Mouse (Mus musculus) left cerebral cortex, adult 2 months (tissue): ENCODE data around the gene Flot1. TPM values are rescaled to one million over a fixed set of nuclear protein-coding genes. Genes with fewer than 3 reads are reported as not detected.

Experiments used
- DNase-seq, 2 experiments: peaks; one replicate each; pipeline ENCODE4 v3.0.0; 2021 to 2022; ENCODE audit warnings: low spot score in 2 of 2, mixed read lengths in 1 of 2; ENCODE audit errors: extremely low spot score in 1 of 2
- H3K27ac ChIP-seq: fragments of 200-600 bp; 2 replicates; pipeline ENCODE4 v1.8.1; 2022
- H3K4me3 ChIP-seq: fragments of 200-600 bp; 2 replicates; pipeline ENCODE4 v1.8.1; 2022
- CTCF ChIP-seq: fragments of 200-600 bp; IDR thresholded peaks from 2 replicates; pipeline ENCODE4 v1.8.1; 2022; ENCODE audit warnings: antibody characterized with exemption, mild to moderate bottlenecking, moderate library complexity
- intact Hi-C: fragments of 180-260 bp; cut with DNase I; formaldehyde crosslinking; loops from one replicate; pipeline ENCODE4 v1.15.1; 2025
- total RNA-seq, 2 experiments: library from RNA; stranded (reverse); gene quantifications; 2 replicates each; pipeline ENCODE4 v1.2.3; 2021

Gene Flot1
- total RNA-seq, 2 experiments from 2014 or later, result 137 to 144 TPM

DNA sequence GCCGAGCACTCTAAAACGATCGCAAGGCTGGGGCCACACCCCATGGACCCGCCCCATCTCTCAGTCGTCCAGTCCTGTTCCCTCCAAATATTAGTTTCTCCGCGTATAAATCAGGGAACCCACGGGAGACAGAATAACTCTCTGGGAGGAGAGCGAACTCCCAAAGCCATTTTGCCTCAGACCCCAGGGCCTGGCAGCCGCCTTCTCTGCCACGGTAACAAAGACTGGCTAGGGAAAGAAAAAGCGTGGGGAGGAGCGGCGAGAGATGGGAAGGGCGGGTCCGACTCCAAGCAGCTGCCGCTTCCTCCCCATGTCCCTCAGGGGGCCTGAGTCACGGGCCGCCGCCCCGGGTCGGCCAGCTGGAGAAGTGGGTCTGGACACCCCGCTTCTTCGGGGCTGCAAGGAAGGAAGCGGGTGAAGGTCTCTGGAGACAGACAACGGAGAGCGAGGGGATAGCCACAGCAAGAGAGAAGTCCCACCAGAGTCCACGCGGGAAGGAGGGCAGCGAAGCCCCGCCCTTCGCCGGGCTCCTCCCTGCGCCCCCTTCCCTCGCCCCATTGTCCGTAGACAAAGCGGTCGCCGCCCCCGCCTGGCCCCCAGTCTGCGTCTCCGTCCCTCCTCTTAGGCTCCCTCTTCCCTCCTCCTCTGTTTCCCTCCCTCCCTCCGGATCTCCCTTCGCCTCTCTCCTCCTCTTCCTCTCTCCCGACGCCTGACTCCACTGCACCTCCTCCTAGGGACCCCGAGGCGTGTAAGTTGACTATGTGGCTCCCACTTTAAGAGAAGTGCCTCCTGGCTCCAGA, 42.7 kb downstream of the Flot1 start, which contains the start of gene Ppp1r18:
Gene Ppp1r18, plus strand, starts transcription at position 113 of the 800 bp plus-strand sequence.
- peak within 1 kb of the TSS; percentile 87 for H3K27ac ChIP-seq
- intact Hi-C loops, result no loop called here
- no peak for DNase-seq
- H3K4me3 ChIP-seq, result peak within 1 kb of the TSS; percentile 71
- TF ChIP-seq CTCF, result no peak

DNA sequence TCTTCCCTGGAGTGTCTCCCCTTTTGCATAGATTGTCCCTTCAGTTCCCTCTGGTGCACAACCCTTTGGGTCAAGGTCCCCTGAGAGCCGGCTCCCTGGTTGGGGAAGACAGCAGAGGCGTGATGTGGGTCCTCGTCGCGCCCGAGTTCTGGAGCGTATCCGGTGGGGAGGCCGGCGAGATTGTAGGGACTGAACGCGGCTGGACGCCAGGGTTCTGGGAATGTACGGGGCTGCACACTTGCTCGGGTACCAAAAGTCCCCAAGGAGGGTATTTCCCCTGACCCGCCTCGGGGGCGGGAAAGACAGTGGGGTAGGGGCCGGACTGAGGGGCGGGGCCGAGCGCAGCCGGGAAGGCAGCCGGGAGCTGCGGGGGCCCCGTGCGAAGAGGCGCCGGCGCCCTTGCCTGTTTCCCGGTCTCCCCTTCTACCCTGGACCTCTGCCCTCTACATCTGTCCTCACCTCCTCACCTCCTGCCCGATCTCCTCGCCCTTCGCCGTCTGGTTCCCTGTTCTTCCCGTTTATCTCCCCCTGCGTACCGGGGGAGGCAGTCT, 43.3 kb downstream of the Flot1 start:
- intact Hi-C loops, result no loop called here
- no peak for DNase-seq
- peak overlapping the region; percentile 71 for H3K4me3 ChIP-seq
- no peak for TF ChIP-seq CTCF
- peak overlapping the region; percentile 87 for H3K27ac ChIP-seq

DNA sequence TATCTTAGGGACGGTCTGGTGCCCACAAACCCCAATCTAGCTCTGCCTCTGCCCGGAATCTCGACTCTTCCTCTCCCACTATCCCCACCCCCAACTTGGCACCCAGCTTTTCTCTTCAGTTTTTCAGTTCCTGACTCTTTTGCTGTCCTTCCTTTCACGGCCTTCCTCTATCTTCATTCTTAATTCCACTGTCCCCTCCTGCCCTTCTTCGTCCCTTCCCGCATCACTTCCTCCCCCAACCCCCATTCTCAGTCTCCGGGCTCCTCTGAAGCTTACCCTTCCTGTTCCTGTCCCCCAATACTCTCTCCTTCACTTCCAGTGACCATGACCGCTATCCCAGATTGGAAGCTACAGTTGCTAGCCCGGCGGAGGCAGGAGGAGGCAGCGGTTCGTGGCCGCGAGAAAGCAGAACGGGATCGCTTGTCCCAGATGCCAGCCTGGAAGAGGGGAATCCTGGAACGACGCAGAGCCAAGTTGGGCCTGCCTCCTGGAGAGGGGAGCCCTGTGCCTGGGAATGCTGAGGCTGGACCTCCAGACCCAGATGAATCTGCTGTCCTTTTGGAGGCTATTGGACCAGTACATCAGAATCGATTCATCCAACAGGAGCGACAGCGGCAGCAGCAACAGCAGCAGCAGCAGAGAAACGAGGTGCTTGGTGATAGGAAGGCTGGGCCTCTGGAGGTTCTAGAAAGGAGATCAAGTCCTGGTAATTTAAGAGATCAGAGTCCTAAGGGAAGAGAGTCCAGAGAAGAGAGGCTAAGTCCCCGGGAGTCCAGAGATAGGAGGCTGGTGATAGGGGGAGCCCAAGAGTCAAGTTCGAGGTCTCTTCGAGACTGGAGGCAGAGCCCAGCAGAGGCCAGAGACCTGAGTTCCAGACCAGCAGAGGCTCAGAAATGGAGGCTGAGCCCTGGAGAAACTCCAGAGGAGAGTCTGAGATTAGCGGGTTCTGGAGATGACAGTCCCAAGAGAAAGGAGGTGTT, 44.2 kb downstream of the Flot1 start:
- no peak for DNase-seq
- peak overlapping the region; percentile 87 for H3K27ac ChIP-seq

DNA sequence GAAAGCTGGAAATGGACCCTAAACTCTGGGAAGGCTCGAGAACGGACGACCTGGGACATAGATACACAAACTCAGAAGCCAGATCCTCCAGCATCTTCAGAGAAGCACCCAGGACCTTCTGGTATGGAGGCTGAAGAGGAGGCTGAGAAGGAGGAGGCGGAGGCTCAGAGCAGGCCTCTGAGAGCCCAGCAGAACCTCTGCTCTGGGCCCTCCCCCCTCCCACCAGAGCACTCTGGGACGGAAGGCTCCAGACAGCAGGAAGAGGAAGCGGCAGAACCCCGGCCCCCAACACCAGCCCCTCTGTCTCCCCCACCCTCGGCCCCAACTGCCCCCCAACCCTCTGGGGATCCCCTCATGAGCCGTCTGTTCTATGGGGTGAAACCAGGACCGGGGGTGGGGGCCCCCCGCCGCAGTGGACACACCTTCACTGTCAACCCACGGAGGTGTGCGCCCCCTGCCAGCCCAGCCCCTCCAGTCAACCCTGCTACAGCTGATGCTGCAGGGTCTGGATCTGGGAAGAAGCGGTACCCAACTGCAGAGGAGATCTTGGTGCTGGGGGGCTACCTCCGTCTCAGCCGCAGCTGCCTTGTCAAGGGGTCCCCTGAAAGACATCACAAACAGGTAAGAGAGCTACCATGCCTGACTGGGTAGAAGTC, 45.3 kb downstream of the Flot1 start:
- H3K27ac ChIP-seq, result peak overlapping the region; percentile 76
- intact Hi-C loops, result no loop called here
- TF ChIP-seq CTCF, result no peak

More for the DNA sequence above, 44.2 kb downstream of the Flot1 start:
- intact Hi-C loops, result no loop called here
- peak overlapping the region; percentile 71 for H3K4me3 ChIP-seq
- peak; percentile 31 for TF ChIP-seq CTCF

DNA sequence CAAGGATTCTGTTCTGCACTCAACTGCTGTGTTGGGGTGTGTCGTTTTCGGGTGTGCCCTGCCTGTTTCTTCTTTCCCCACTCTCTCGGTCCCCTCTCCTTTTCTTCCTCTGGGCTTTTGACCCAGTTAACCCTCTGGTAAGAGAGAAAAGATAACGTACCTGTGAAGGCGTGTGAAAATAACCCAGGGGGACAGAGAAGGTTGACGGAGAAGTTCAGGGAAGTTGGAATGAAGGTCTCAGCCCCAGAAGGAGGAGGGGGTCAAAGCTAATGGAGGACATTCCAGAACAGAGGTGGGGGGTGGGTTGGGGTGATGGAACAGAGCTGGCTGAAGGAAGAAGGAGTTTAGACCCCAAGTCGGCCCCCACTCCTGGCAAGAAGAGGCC, 45.9 kb downstream of the Flot1 start:
- no peak for DNase-seq
- peak overlapping the region; percentile 71 for H3K4me3 ChIP-seq
- intact Hi-C loops, result no loop called here
- TF ChIP-seq CTCF, result no peak
- H3K27ac ChIP-seq, result peak overlapping the region; percentile 76

More for the DNA sequence above, 45.3 kb downstream of the Flot1 start:
- peak overlapping the region; percentile 71 for H3K4me3 ChIP-seq
- no peak for DNase-seq

DNA sequence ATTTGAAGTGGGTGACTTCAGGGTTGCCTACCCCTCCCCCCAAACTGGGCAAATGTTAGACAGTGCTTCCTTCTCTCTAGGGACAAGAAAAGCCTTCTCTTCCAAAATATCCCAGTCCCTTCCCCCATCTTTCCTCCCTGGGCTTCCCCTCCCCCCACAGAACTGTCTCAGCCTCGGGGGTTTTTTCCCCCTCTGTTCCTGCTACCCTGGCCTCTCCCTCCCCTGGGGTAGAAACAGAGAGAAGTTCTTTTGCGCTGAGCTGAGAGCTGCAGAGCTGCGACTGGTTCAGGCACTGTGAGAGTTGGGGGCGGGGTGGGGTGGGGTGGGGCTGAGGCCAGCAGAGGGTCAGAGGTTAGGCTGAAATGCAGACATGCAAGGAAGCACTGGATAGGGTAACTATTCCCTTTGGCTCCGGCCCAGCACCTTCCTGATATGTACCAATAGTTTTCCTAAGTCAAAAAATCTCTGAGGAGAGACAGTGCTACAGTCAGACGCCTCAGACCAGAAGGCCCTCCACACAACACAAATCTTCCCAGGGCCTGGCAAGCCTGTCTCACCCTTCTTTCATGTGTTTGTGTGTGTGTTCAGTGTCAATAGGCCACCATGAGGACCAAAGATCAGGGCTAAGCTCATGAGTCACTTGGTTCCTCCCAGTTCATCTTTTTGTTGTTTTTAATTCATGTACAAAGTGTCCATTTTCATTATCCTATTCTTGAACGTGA, 46.5 kb downstream of the Flot1 start:
- H3K4me3 ChIP-seq, result peak overlapping the region; percentile 71
- TF ChIP-seq CTCF, result no peak
- DNase-seq, result no peak
- intact Hi-C loops, result no loop called here
- H3K27ac ChIP-seq, result peak overlapping the region; percentile 76

DNA sequence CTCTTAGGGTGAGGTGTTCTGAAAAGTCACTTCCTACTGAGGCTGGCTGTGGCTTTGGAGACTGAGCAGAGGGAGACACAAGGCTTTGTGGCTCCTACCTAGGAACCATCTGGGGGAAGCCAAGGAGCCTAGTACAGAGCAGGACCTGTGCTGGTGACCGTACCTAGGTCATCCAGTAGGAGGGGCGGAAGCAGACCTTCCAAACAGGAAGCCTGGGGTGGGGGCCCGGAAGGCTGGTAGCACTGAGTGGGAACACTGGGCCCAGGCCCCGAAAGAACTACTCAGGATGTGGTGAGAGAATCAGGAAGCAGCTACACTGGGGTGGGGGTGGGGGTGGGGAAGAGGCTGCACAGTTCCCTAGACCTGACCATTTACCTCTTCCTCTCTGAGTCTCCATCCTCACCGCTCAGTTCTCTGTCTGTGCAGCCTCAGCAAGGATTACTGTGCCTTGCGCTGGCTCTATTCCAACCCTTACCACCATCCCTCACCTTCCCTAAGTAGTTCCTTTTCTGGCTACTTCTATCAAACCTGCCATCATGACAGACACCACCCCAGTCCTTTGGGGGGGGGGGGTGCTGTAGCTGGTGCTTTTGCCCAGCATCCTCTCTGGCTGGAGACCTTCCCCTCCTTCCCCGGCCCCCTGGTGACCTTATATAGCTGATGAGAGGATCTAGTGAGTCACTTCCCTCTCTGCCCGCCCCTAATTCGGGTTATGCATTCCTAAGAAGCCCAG, 47.3 kb downstream of the Flot1 start:
- TF ChIP-seq CTCF, result no peak; the same call in 1 of the 2 replicates
- intact Hi-C loops, result no loop called here
- Histone ChIP-seq H3K27ac (peak overlapping the region; percentile 76), H3K4me3 (peak overlapping the region; percentile 27)
- no peak for DNase-seq

DNA sequence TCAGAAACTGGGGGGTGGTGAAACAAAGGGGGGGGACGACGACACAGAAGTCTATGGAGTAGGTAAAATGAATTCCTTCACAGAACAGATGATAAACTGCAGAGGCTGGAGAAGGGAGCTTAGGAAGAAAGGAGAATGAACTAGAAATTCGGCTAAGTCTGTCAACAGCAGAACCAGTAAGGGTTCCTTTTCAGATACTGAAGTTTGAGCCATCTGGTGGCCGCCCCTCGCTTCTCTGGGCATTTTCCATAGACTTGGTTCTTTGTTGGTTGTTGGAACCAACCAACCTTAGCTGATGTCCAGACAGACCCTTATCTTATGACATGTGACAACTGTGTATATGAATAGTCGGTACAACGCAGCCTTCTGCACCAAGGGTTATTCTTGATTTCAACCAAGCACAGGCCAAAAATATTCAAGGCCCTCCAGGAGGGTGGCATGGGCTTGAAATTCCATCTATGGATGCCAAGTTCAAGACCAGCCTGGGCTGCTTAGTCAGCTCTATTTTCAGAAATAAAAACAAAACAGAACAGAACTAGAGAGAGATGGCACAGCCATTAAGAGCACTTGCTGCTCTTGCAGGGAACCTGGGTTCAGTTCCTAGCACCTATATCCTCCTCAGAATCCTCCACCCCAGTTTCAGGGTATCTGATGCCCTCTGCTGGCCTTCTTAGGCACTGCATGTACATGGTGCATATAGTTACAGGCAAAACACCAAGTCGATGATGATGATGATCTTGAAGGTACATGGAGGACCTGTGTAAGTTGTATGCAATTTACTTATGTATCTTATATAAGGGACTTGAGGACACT, 48.1 kb downstream of the Flot1 start:
- intact Hi-C loops, result no loop called here
- peak overlapping the region; percentile 76 for H3K27ac ChIP-seq
- no peak for DNase-seq
- no peak overlapping the region for H3K4me3 ChIP-seq
- TF ChIP-seq CTCF, result peak; percentile 46

DNA sequence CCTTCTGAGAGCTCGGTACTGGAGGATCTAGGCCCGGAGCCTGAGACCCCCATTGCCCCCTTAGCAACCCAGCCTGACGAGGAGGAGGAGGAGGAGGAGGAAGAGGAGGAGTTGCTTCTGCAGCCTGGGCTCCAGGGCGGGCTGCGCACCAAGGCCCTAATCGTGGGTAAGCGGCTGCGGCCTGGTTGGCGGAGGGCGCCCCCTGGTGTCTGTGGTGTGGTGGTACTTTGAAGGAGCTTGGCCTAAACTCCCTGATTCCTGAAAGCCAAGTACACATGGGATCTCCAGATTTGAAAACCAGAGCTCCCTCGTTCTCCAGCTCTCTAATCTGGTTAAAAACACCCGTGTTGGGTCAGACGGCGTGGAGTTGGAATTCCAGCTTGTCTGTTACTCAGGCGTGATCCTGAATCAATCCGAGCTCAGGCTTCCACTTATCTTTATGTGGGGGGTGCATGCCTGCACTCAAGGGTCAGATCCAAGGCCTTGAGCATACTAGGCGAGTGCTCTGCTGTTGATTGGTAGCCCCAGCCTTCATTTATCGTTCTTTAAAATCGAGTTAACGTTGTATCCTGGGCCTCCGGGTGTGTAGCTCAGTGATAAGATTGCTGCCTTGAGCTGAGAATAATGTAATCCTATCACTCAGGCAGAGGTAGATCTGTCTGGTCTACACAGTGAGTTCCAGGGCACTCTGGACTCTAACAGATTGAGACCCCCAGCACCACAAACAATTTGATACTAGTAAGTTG, 50.9 kb downstream of the Flot1 start:
- intact Hi-C loops, result loop anchor here (1.0 to 2.0 kb wide), 3 partner anchors 37 to 135 kb away; no protein-coding TSS in a partner anchor
- TF ChIP-seq CTCF, result peak; percentile 96
- H3K4me3 ChIP-seq, result no peak overlapping the region

More for the DNA sequence above, 50.9 kb downstream of the Flot1 start:
- peak; percentile 84 to 90 for DNase-seq
- H3K27ac ChIP-seq, result peak overlapping the region; percentile 1; the same call in 1 of the 2 replicates
